Mouse (Mus musculus) adrenal gland, adult (tissue): ENCODE measurements around the gene Olfr1347.

Experiments used
- DNase-seq, 2 experiments: peaks; one replicate each; pipeline ENCODE4 v3.0.0; 2022 to 2023; ENCODE audit warnings: low spot score in 1 of 2; ENCODE audit not compliant: inconsistent age in 2 of 2

The Olfr1347 gene

DNA sequence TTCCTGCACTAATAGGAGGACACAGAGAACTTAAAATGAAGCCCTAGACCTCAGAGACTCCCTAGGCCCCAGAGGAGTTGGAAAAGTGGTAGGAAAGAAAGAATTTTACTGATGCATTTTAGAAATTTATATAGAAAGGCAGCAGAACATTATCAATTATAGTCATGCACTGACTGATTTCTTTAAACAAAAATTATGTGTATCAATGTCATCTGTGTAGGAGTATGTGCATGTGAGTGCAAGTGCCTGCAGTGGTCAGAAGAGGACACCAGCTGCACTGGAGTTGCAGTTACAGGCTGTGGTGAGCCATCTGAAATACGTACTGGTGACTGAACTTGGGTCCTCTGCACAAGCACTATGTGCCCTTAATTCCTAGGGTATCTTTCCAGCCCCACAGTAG lies at the start of gene Olfr1347:
Olfr1347 (minus strand) TSS at position 101 of the 400 bp plus-strand sequence.
- DNase-seq = no peak

DNA sequence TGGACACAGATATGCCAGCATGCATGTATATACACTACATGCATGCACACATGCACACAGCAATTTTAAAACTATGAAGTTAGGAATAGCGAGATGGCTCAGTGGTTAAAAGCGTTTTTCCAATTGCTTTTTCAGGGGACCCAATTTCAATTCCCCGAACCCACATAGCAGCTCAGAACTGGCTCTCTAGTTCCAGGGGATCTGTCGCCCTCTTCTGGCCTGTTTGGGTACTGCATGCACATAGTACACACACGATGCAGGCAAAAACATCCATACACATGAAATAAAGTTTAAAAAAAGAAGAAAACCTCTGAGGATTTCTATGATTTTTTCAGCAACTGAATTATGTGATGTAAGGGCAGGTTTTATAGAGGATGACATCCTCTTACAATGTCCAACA lies 26.6 kb upstream of the Olfr1347 start:
- no peak for DNase-seq

- DNase-seq = no peak
Observed at GRCm38 (mm10) chr7:6525001-6525400, 25.4 kb upstream of the Olfr1347 start.

GRCm38 (mm10) chr7:6522850-6523249 lies 23.3 kb upstream of the Olfr1347 start, which contains the start of gene Olfr1349:
Olfr1349 (minus strand) TSS chr7:6522950.
- no peak for DNase-seq

DNA sequence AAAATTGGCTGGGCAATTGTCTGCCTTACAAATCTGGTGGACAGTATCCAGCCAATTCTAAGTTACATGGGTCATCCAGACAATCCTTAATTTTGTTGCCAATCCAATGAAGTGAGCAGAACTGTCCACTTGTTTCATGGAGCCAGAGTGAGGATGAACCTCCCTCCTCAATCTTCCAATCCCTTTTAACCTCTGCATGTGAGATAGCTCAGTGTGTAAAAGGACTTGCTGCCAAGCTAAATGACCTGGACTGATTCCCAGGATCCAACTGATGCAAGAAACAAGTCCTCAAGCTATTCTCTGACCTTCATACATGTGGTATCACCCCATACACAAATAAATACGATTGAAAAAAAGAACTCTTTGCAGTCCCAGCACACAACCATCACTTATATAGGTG lies 22.1 kb upstream of the Olfr1347 start:
- DNase-seq = no peak

GRCm38 (mm10) chr7:6508648-6509047 lies 9.1 kb upstream of the Olfr1347 start, which contains the start of gene Olfr1348:
Olfr1348 (minus strand) TSS chr7:6508748.
- no peak for DNase-seq

DNA sequence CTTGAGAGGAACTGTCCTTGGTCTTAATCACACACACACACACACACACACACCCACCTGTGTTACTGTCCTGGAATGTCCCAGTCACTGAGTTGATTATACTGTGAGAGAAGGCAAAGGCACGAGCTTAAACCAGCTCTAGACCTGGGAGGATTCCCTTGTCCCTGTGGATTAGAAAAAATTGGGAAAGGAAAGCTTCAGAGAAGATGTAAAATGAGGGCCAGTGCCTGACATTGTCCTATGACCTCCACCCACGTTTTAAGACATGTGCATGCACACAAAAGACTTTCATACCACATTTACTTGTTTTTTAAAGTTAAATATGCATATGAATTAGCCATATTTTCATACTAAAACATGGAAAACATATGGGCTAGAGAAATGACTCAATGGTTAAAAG lies 12.7 kb downstream of the Olfr1347 start, which contains the start of gene Olfr5:
Olfr5 (minus strand) TSS at position 101 of the 400 bp plus-strand sequence.
- no peak for DNase-seq

- peak; percentile 44 to 45 for DNase-seq
Observed at GRCm38 (mm10) chr7:6477633-6478032, 21.9 kb downstream of the Olfr1347 start.

DNA sequence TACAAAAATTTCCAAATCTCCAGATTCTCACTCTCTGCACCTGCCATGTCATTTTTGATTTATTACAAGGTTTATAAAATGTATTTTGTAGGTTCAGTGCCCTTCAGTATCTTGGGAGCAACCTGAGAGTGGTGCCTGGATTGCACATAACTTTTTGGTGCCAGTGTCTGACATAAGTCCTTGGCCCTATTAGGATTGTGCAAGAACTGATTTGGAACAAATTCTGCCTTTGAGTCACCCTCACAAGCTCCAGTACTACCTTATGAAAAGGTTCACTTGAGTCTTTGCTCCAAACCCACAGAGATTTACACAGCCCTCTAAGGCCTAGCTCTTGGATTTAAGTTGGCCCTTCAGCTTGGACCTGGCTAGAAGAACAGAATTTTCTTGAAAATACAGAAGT lies 32.6 kb downstream of the Olfr1347 start, which contains the start of gene Olfr1346:
Olfr1346 (plus strand) TSS at position 151 of the 400 bp plus-strand sequence.
- peak; percentile 17 to 69 for DNase-seq

GRCm38 (mm10) chr7:6456399-6456798 lies 43.2 kb downstream of the Olfr1347 start:
- peak in 1 of 2 experiments; percentile 39 for DNase-seq

DNA sequence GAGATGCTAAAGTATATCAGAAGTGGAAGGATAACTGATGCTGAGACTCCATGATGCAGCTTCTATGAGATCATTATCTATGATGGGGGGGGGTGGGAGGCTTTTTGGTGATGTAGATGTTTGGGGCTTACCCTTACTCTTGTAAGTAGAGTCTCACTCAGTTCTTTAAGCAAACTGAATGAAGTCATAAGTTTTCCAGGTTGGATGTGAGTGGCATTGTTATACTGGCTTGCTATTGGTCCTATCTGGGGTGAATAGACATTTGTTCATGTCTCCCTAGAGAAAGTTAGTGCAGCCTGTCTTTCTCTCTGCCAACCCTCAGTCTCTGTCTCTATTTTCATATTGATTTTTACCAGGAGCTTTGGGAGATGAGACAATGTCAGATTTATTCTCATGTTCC lies 43.7 kb downstream of the Olfr1347 start, which contains the start of gene Olfr1336:
Olfr1336 (plus strand) TSS at position 301 of the 400 bp plus-strand sequence.
- DNase-seq = no peak

DNA sequence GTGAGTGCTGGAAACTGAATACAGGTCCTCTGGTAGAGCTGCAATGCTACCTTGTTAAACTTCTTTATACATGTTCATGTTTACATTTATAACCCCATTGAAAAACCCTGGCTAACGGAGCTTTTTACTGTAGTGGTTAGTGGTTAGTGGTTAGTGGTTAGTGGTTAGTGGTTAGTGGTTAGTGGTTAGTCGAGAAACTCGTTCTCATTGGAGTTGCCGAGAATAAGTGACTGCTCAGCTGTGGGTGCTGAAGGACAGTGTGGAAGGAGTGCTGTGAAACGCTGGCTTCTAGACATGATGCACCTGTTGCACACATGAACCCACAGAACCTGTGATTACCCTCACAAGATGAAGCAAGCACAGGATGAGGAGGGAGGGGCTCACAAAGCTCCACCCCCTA lies 51.8 kb downstream of the Olfr1347 start:
- no peak for DNase-seq

DNA sequence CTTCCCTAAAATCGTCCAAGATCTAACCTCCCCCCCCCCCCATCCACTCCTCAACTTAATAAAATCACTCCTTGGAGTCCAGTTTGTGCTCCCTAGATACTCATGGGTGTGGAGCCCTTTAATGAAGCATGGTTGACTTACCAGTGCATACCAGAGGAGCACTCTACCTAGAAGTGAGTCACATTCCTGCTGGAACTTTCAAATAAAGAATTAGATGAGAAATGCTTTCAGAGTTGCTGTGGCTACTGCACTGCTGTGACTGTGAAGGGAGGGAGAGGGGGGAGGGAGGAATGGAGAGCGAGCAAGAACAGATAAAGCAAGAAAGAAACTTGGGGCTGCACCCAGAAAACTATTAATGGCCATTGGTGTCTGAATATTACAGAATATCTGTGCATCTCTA lies 58.4 kb downstream of the Olfr1347 start:
- DNase-seq = no peak

- DNase-seq = no peak
Observed at GRCm38 (mm10) chr7:6438388-6438787, 61.2 kb downstream of the Olfr1347 start, which contains the start of gene Olfr1344. Olfr1344 (plus strand) TSS chr7:6438688.
